Mouse (Mus musculus): ENCODE measurements around the gene Ctc1.

GRCm38 (mm10) chr11:69085608-69086007 lies 69.9 kb downstream of the Ctc1 start:
- TF ChIP-seq POLR2A (IDR thresholded peaks at IDR 0.05; ENCODE audit: low read depth, low read length) (no peak), CTCF (IDR thresholded peaks at IDR 0.05; ENCODE audit: borderline replicate concordance, insufficient read depth, low read length) (no peak)
